Mouse (Mus musculus) CD4-positive, CD25-positive, alpha-beta regulatory T cell (primary cell): Measurements from ENCODE around the gene Miip. TPM values are rescaled to one million over a fixed set of nuclear protein-coding genes. Genes with fewer than 3 reads are reported as not detected.

Experiments
- polyA plus RNA-seq: library from polyadenylated mRNA; unstranded; fragments of 100-300 nt; shearing (Covaris generic); gene quantifications from one replicate; pipeline ENCODE4 v1.2.1, GENCODE M21; 2017

Miip gene
- polyA plus RNA-seq: 123 TPM

DNA sequence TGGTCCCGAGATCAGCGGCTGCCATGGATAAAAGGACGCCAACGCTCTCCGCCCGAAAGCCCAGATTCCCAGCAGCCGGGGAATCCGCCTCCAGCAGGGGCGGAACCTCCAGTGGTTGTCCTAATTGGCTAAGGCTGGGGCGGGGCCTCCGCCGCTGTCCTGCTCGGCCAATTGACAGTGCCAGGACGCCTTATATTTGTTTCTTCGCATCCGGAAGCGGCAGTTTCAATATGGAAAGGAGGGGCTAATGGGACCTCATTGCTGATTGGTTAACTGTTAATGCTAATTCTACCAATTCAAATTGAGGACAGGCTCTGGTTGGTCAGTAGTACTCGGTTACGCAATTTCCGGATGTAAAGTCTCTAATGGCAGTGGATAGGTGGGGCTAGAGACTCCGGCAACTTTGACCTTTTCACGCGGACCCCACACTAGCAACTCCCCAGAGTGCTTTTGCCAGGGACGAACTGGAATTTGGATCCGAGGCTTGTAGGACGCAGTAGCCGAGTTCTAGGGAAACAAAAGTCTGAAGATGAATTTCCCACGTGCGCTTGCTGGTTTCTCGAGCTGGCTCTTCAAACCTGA is at the start of gene Miip, which contains the start of gene Fv1:
Gene Miip (minus strand): TSS at position 367 of the 582 bp plus-strand sequence.
Gene Fv1 (plus strand): TSS at position 530 of the 582 bp plus-strand sequence.

DNA sequence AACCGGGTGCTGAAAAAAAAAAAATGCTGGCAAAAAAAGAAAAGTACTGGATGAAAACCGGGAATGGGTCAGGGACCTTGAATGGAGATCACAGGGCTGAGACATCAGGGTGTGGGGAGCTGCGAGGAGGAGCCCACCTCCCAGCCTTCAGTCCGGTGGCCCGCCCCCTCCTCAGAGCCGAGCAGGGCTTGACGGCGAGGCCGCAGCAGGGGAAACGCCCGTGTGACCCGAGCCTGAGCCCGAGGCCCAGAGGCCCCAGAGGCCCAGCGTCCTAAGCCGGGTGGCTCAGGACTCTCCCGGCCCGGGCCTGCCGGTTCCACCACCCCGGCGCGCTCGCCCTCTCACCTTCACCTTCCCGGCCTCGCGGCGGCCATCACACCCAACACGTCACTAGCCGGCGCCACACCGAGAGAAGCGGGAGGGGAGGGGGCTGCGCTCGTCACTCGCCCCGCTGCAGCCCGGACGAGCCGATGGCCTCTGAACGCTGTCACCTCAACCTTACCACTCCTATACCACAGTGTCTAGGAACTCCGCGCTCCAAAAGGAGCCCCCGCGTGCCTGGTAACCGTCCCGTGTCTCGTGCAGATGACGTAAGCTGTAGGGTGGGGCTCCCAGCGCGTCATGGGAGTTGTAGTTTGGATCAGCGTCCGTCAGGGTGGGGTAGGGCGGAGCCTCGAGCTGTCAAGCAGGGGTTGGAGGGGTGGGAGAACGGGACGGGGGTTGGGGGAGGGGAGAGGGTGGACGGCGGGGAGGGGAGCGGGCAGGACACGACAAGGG is 35.9 kb upstream of the Miip start, which contains the start of gene Mfn2:
Gene Mfn2 (minus strand): TSS at position 392 of the 777 bp plus-strand sequence.

DNA sequence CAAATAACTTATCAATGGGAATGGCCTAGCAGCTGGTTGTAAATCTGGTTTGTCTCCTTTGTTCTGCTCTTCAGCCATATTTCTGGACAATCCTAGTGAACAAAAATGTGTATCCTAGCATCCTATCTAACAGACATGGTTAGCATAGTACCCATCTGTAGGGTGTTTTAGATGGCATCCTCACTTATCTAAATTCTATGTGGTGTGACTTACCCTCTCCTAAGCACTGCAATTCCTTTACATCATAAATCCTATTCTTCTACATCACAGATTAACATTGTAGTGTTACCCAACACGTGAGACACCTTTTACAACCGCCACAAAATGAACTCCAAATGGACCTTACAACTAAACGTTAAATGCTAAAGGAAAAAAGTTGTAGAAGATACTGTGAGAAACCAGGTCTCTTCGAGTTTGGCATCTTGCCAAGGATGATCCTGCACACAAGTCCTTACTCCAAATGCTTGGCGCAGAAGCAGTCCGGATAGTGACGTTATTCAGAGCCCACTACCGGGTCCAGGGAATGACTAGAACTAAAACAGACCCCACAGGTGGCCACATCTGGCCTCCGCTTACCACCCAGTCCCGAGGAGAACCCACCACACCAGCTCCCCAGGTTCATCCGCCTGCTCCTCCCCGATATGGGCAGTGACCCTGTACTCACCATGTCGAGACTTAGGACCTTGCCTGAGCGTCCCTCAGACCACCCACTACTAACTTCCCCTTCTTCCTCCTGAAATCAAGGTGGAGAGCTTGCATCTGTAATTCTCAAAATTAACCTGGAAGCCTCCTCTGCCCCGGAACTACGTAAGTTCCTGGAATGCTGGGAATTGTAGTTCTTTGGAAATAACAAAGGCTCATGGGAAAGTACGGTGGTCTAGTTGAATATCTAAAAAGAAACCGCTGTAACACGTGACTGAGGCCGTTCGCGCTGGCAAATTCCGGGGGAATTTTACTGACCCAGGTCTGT is 20.7 kb downstream of the Miip start, which contains the start of gene Zfp933:
Gene Zfp933 (minus strand): TSS at position 753 of the 970 bp plus-strand sequence.

Other genes with a start within 250 kb of the Miip start
- gene Zfp979, start 226.3 kb downstream of the Miip start, polyA plus RNA-seq: 0.26 TPM
- gene Zfp534, start 166.3 kb downstream of the Miip start, polyA plus RNA-seq: not detected
- gene Zfp984, start 59.0 kb downstream of the Miip start, polyA plus RNA-seq: 25.8 TPM
- 4.5 TPM for gene Zfp933, start 20.4 kb downstream of the Miip start, polyA plus RNA-seq
- gene Fv1, start 163 bp upstream of the Miip start, polyA plus RNA-seq: 5.2 TPM
- gene Mfn2, start 35.9 kb upstream of the Miip start, polyA plus RNA-seq: 34.6 TPM
- gene Plod1, start 68.0 kb upstream of the Miip start, polyA plus RNA-seq: 10.4 TPM
- gene 2510039O18Rik, start 72.1 kb upstream of the Miip start, polyA plus RNA-seq: 114 TPM
- not detected for gene Nppb, start 117.0 kb upstream of the Miip start, polyA plus RNA-seq
- gene Nppa, start 131.9 kb upstream of the Miip start, polyA plus RNA-seq: not detected
- 7.3 TPM for gene Clcn6, start 170.0 kb upstream of the Miip start, polyA plus RNA-seq
- gene Mthfr, start 170.3 kb upstream of the Miip start, polyA plus RNA-seq: 15.8 TPM
- gene Agtrap, start 219.2 kb upstream of the Miip start, polyA plus RNA-seq: 18.2 TPM